Mouse (Mus musculus) testis, adult 2 months (tissue): Measurements from ENCODE around the gene Cubn.

Experiments used
- CTCF ChIP-seq: fragments of 200-500 bp; IDR thresholded peaks from 2 replicates; pipeline ENCODE4 v1.5.1; 2012; ENCODE audit warnings: low read depth, mild to moderate bottlenecking, inconsistent platforms, low read length, moderate library complexity; ENCODE audit not compliant: control insufficient read depth, insufficient read depth, insufficient replicate concordance
- POLR2A ChIP-seq: fragments of 200-500 bp; IDR thresholded peaks from 2 replicates; pipeline ENCODE4 v1.6.1; 2012; ENCODE audit warnings: low read depth, mild to moderate bottlenecking, inconsistent platforms, low read length, moderate library complexity; ENCODE audit not compliant: control insufficient read depth

DNA sequence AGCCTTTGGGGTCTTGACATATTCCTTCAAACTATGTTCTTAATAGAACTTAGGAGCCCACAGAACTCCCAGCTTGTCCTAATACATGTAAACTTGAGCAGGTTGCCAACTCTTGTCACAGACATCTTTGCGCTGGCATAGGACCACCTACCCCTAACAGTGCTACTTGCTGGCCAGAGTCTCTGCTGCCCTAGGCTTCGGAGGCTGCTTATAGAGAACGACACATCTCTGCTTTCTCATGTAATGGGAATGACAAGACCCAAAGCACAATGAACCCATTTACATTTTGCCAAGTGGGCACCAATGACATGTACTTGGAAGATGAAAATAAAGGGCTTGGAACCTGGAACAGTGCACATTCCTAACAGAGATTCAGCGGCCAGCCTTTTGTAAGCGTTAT lies 105.0 kb downstream of the Cubn start:
- TF ChIP-seq CTCF (no peak), POLR2A (no peak)
